Mouse (Mus musculus): Measurements from ENCODE around the gene Ephb1. TPM values are rescaled to one million over a fixed set of nuclear protein-coding genes. Genes with fewer than 3 reads are reported as not detected.
A peak's percentile ranks its signal among the peaks of the same experiment; 100 is the strongest.

Gene Ephb1
- total RNA-seq, 2 experiments from 2014 or later, result 0.48 to 1.0 TPM

DNA sequence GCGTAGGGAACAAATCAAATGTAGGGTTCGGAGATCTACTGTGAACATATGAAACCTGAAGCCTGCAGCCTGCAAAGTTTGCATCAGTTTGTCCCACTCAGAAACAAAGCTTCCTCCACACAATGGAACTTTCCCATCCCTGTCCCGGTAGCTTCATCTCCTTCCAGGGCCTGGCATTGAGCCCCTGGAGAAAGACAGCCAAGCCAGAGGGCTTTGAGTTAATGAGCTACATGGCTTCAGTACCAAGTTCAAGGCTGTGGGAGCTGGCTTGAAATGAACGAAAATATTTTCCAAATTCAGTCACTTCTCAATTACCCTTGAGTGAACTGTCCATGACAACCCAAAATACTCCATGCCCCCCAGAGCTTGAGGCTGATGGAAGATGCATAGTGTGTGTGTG, 160.4 kb downstream of the Ephb1 start:
- intact Hi-C loops (cut with DNase I), result no loop called here
- no peak overlapping the region for H3K27ac ChIP-seq
- no peak overlapping the region for H3K4me3 ChIP-seq
- no peak for DNase-seq
- TF ChIP-seq CTCF (IDR thresholded peaks at IDR 0.05), result no peak

DNA sequence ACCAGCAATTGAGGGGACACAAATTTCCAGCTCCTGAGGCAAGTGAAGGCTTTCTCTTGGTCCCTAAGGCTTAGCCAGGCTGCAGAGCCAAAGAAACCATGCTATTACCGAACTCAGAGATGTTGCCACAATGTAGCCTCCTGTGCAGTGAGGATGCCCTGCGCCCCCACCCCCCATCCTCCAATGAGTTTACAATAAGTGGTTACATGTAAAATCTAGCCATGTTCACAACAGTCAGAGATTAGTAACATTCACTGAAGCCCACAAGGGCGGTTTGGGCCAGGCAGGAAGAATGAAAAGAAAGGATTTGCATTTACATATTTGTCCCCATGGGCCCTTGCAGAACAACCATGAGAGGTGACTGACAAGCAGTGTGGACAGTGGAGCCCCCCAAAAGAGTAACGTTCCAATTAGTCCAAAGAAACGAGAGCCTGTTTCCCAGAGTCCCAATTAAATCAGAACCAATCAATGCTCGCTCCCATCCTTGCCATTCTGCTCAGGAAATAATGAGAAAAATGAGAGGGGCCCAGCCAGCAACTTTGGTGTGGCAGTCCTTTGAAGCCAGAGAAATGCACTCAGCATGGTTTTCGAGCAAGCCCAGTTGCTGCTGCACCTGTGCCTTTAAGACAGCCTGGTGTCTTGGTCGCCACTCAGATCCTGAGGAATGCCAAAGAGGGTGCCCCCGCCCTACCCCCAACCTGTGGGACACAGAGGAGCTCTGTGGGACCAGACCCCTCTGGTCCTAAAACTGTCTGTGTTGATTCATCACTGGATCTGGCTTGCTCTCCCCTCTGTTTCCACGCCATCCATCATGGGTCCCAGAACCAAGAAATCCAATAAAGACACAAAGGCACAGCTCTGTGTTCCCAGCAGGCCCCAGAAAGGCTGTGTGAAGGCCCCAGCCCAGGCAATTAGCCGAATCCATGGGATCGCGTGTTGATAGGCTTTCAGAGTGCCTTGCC, 161.5 kb downstream of the Ephb1 start:
- Histone ChIP-seq H3K27ac (no peak overlapping the region), H3K4me3 (no peak overlapping the region)
- intact Hi-C loops (cut with DNase I), result no loop called here
- TF ChIP-seq CTCF (IDR thresholded peaks at IDR 0.05), result no peak
- DNase-seq, result no peak

DNA sequence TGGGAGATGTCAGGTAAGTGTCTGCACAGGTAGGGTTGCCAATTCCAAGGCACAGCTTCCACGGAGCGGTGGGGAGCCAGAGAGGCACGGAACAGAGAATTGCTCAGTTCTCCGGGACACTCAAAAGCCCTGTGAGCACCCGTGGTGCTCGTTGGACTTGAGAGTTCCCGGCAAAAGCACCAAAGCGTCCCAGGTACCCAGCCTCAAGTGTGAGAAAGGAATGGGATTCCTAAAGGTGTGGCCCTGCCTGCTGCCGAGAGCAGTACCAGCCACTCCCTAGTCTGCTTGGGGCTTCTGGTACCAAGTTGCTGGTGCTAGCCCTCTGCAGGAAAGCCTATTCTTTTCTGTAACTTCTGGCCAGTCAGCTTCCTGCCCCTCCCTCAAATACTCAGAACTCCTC, 164.4 kb downstream of the Ephb1 start:
- Histone ChIP-seq H3K4me3 (no peak overlapping the region), H3K27ac (no peak overlapping the region)
- intact Hi-C loops (cut with DNase I), result no loop called here
- DNase-seq, result no peak
- no peak for TF ChIP-seq CTCF (IDR thresholded peaks at IDR 0.05)

DNA sequence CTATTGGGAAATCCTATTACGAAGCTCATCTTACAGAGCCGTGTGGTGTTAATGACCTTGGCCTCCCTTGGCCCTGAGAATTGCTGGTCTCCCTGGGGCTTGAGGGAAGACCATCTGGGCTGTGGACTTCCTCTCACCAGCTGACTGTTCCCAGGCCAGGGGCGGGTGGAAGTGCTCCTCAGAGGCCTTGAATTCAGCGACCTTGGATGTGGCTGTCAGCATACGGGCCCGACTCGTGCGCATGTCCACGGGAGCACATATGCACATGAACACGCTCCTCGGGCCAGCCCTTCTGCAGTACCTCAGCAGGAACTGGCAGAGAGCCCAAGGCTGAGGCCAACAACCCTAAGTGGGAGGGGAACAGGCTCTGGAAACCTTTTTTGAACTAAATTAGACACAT, 165.1 kb downstream of the Ephb1 start:
- peak; percentile 68 for DNase-seq
- no peak overlapping the region for H3K4me3 ChIP-seq
- no peak for TF ChIP-seq CTCF (IDR thresholded peaks at IDR 0.05)
- intact Hi-C loops (cut with DNase I), result loop anchor here (10.0 kb wide), 1 partner anchor 145 kb away; no protein-coding TSS in a partner anchor
- no peak overlapping the region for H3K27ac ChIP-seq

DNA sequence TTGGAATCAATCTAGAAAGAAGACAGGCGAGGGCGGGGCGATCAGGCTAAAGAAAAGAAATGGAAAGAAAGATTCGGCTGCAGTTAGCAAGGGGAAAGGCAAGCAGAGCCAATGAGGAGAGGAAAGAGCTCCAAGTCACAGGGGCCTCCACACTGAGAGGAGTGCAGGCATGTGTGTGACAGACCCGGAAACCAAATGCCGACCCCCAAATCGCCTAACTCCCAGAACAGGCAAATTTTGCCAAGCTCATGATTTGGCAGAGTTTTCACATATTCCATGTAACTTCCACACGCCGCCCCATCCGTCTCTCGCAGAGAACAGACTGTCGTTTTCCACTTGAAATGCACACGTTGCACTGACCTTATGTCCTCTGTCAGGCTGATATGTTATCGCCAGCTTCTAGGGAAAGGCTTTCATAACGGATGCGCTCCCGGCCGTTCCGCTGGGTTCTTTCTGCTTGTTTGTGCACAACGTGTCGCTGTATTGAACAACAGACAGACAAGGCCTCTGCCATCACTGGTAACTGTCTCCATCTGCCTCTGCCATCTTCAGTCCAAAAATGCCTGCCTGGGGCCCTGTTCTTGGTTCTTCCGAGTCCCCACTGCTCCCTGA, 170.7 kb downstream of the Ephb1 start:
- DNase-seq, result no peak
- TF ChIP-seq CTCF (IDR thresholded peaks at IDR 0.05), result no peak
- Histone ChIP-seq H3K27ac (no peak overlapping the region), H3K4me3 (no peak overlapping the region)
- intact Hi-C loops (cut with DNase I), result loop anchor here (10.0 kb wide), 1 partner anchor 151 kb away; no protein-coding TSS in a partner anchor

DNA sequence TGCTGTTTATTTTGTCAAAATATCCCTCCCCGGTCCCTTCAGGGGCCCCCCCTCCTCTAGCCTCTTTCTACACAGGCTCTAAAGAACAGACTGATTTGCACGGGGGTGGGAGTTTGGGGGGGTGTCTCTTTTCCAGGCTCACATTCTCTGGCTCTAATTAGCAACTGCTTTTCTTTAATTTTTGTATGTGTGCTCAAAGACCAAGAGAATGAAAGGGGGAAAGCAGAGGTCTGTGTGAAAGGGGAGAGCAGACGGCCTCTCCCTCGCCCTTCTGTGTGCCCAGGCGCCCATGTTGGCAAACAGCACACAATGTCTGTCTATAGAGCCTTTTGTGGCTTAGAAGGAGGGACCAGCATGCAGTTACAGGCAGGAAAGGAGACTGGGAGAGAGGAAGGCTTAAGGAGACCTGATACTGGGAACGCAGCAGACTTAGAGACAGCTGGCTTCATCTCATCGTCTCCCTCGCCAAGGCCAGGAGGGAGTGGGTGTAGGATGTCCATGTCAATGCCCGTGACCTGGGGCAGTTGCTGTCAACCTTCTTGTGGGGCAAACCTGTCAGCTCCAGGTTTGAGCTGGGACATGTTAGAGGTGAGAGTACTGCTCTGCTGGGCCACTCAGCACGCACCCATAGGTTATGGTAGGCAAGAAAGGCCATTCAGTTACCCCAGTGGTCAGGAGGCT, 172.5 kb downstream of the Ephb1 start:
- intact Hi-C loops (cut with DNase I), result loop anchor here (10.0 kb wide), 1 partner anchor 153 kb away; no protein-coding TSS in a partner anchor
- Histone ChIP-seq H3K4me3 (no peak overlapping the region), H3K27ac (peak overlapping the region; percentile 67)
- no peak for TF ChIP-seq CTCF (IDR thresholded peaks at IDR 0.05)
- peak; percentile 77 for DNase-seq

DNA sequence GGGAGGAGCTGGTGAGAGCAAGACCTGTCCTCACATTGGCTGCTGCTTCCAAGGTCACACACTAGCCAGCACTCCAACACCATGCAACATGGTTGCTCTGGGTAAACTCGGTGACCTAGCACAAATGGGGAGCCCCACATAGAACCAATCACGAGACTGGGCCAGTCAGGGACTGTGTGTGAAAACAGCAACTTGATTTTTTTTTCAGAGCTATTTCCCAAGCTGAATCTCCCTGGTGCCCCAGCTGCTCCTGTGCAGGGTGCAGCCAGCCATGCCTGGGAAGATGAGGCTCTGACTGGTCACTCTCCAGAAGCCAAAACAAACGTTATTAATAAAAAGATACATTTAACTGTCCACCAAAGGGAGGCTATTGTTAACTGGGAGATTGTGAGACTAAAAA, 173.2 kb downstream of the Ephb1 start:
- TF ChIP-seq CTCF (IDR thresholded peaks at IDR 0.05), result no peak
- DNase-seq, result no peak
- intact Hi-C loops (cut with DNase I), result loop anchor here (10.0 kb wide), 1 partner anchor 154 kb away; no protein-coding TSS in a partner anchor
- no peak overlapping the region for H3K27ac ChIP-seq
- no peak overlapping the region for H3K4me3 ChIP-seq

DNA sequence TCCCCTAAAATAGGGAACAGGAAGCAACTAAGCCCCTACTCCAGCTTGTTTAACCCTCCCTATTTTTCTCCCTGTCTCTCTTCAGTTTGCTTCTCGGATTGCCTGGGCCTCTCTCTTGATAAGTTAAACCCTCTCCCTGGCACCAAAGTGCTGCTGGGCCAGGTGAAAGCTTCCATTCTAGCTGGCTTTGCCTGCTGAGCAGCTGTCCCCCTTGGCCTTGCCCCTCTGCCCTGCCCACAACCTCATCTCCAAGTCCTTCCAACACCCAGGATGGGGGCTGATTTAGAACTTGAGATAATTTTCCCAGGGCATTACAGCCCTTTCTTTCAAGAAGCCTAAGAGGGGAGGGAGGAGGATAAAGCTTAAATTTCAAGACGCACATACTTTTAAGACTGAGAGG, 174.0 kb downstream of the Ephb1 start:
- H3K4me3 ChIP-seq, result no peak overlapping the region
- TF ChIP-seq CTCF (IDR thresholded peaks at IDR 0.05), result no peak
- H3K27ac ChIP-seq, result no peak overlapping the region
- no peak for DNase-seq
- intact Hi-C loops (cut with DNase I), result loop anchor here (10.0 kb wide), 1 partner anchor 154 kb away; no protein-coding TSS in a partner anchor

DNA sequence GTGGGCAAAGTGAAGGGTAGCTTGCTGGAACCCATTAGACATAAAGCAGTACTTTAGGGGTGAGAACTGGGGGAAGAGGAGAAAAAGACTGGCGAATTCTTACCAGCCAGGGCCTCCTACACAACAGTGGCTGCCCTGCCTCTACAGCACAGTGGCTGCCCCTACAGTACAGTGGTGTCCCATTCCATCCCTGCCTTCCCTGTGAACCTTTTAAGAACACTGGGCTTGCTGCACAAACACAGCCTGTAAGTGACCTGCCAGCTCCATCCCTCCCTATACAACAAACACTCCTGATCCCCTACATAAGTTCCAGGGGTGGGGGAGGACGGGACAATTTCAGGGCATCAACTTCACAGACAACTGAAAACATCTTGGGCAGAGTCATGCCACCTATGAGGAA, 174.4 kb downstream of the Ephb1 start:
- no peak for TF ChIP-seq CTCF (IDR thresholded peaks at IDR 0.05)
- H3K4me3 ChIP-seq, result no peak overlapping the region
- no peak overlapping the region for H3K27ac ChIP-seq
- no peak for DNase-seq
- intact Hi-C loops (cut with DNase I), result loop anchor here (10.0 kb wide), 1 partner anchor 155 kb away; no protein-coding TSS in a partner anchor

DNA sequence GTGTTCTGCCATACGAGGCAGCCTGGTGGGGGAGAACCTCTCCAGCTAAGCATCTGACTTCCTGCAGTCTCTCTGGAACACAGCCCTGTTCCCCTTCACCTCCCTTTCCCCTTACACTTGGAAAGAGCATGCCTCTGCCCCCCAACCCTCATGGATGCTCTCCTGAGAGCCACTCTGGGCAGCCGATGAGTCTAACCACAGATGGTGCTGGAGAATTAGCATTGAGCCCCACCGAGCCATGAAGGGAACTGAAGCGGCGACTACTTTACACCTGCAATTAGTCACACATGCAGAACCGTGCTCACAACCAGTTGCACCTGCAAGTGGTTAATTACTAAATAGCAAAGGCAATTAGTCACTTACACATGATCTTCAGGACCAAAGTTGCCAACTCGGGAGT, 184.8 kb downstream of the Ephb1 start:
- Histone ChIP-seq H3K4me3 (no peak overlapping the region), H3K27ac (no peak overlapping the region)
- intact Hi-C loops (cut with DNase I), result no loop called here
- DNase-seq, result no peak
- TF ChIP-seq CTCF (IDR thresholded peaks at IDR 0.05), result no peak

DNA sequence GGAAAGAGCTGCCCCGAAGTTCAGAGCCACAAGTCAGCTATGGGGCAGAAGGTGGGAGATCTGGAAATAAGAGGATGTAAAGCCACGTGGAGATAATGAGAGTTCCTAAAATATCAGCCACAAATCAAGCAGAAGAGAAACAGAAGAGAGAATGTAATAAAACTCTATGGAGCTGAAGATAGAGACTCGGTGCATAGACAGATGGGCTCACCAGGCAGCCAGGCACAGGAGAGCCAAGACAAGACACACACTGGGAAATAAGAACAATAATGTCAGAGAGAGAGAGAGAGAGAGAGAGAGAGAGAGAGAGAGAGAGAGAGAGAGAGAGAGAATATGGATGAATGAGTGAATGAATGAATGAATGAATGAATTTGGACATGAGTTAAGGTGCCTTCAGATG, 198.6 kb downstream of the Ephb1 start:
- H3K4me3 ChIP-seq, result no peak overlapping the region
- DNase-seq, result no peak
- intact Hi-C loops (cut with DNase I), result no loop called here
- TF ChIP-seq CTCF (IDR thresholded peaks at IDR 0.05), result no peak
- no peak overlapping the region for H3K27ac ChIP-seq

DNA sequence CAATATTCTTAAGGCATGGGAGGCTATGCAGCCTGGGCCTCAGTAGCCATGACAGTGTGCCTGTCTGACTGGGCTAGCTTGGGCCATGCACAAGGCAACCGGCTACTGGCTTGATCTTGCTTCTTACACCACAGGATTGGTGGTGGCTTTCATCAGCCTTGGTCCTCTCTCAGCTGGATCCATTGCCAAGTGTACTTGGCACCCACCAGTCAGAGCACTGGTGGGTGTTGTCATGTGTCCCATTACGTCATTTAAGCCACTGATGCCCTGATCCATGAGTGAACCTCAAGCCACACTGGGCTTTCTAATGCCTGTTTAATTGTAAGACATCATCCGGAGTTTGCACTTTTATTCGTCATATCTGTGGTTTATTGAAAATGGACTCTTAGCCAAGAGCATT, 215.3 kb downstream of the Ephb1 start:
- intact Hi-C loops (cut with DNase I), result no loop called here
- no peak for TF ChIP-seq CTCF (IDR thresholded peaks at IDR 0.05)
- H3K4me3 ChIP-seq, result no peak overlapping the region
- DNase-seq, result no peak
- H3K27ac ChIP-seq, result no peak overlapping the region

DNA sequence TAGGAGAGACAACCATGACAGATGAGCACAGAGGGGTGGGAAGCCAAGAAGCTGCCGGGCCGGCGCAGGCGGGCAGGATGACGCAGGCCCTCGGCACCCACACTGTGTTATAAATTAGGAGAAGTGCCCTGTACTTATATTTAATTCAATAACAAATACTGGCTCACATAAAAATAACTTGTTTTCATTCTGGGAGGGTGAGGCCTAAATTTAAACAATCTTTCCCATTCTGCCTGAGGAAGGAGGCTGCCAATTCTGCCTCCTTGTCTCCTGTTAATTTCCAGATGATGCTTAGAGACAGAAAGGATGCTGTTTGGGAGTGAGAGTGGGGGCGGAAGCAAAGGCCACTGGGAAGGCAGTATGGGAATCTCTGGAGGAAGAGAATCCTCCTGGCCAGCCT, 215.8 kb downstream of the Ephb1 start:
- no peak for DNase-seq
- no peak for TF ChIP-seq CTCF (IDR thresholded peaks at IDR 0.05)
- Histone ChIP-seq H3K4me3 (no peak overlapping the region), H3K27ac (no peak overlapping the region)
- intact Hi-C loops (cut with DNase I), result no loop called here

Measured in gastrocnemius, adult 2 months (tissue).